Mouse (Mus musculus) layer of hippocampus, adult 11-12 months (tissue): Measurements from ENCODE around the gene Nfkbib.
A peak's percentile ranks its signal among the peaks of the same experiment; 100 is the strongest.

Experiments used
- DNase-seq: peaks from one replicate; pipeline ENCODE4 v3.0.0; 2022; ENCODE audit warnings: low spot score

The Nfkbib gene

GRCm38 (mm10) chr7:28799994-28800393, 32.7 kb upstream of the Nfkbib start:
- DNase-seq, result no peak

GRCm38 (mm10) chr7:28796562-28796975, 29.3 kb upstream of the Nfkbib start:
- DNase-seq, result peak; percentile 83

GRCm38 (mm10) chr7:28795832-28796231, 28.5 kb upstream of the Nfkbib start:
- DNase-seq, result no peak

GRCm38 (mm10) chr7:28794496-28794895, 27.2 kb upstream of the Nfkbib start:
- DNase-seq, result no peak

- no peak for DNase-seq
These were observed 26.5 kb upstream of the Nfkbib start for GRCm38 (mm10) chr7:28793834-28794233.

GRCm38 (mm10) chr7:28792391-28793185, 25.3 kb upstream of the Nfkbib start:
- no peak for DNase-seq

GRCm38 (mm10) chr7:28791706-28792105, 24.4 kb upstream of the Nfkbib start:
- DNase-seq, result no peak

GRCm38 (mm10) chr7:28790066-28790806, 22.9 kb upstream of the Nfkbib start:
- no peak for DNase-seq

GRCm38 (mm10) chr7:28789235-28789634, 21.9 kb upstream of the Nfkbib start:
- no peak for DNase-seq

GRCm38 (mm10) chr7:28788307-28789195, 21.2 kb upstream of the Nfkbib start, which contains the start of gene Rinl:
Gene Rinl (plus strand): TSS chr7:28788969.
- DNase-seq, result no peak

- no peak for DNase-seq
These were observed 20.6 kb upstream of the Nfkbib start for GRCm38 (mm10) chr7:28787884-28788283.

- DNase-seq, result no peak
These were observed 17.8 kb upstream of the Nfkbib start for GRCm38 (mm10) chr7:28785161-28785560.

GRCm38 (mm10) chr7:28781261-28781663, 13.9 kb upstream of the Nfkbib start:
- DNase-seq, result no peak

- DNase-seq, result no peak
These were observed 13.5 kb upstream of the Nfkbib start for GRCm38 (mm10) chr7:28780857-28781256.

GRCm38 (mm10) chr7:28780067-28780658, 12.9 kb upstream of the Nfkbib start:
- DNase-seq, result peak; percentile 95

- DNase-seq, result no peak
These were observed 11.5 kb upstream of the Nfkbib start for GRCm38 (mm10) chr7:28778825-28779224.

GRCm38 (mm10) chr7:28775129-28775528, 7.8 kb upstream of the Nfkbib start:
- DNase-seq, result no peak

GRCm38 (mm10) chr7:28774164-28774563, 6.9 kb upstream of the Nfkbib start:
- no peak for DNase-seq

GRCm38 (mm10) chr7:28773163-28773562, 5.9 kb upstream of the Nfkbib start:
- no peak for DNase-seq

- DNase-seq, result no peak
These were observed 4.6 kb upstream of the Nfkbib start for GRCm38 (mm10) chr7:28771867-28772266.

GRCm38 (mm10) chr7:28770309-28770708, 3.0 kb upstream of the Nfkbib start:
- DNase-seq, result no peak
